Mouse (Mus musculus) midbrain, embryonic 14.5 days (tissue): ENCODE measurements around the gene Notch4. TPM values are rescaled to one million over a fixed set of nuclear protein-coding genes. Genes with fewer than 3 reads are reported as not detected.

Experiments used
- ATAC-seq: fragments of 200-750 bp; cut with Nextera tagmentation; 2 replicates; pipeline ENCODE4 v1.8.0; 2017; ENCODE audit warnings: moderate number of reproducible peaks, moderate library complexity; ENCODE audit not compliant: low FRiP score, low TSS enrichment
- DNase-seq: peaks from one replicate; pipeline ENCODE4 v3.0.0-alpha.2; 2015
- H3K27ac ChIP-seq: fragments of 300-500 bp; sonication (generic); replicated peaks from 2 replicates; pipeline ENCODE4 v1.5.1; 2014; ENCODE audit warnings: mild to moderate bottlenecking, low read depth, low read length, moderate library complexity
- H3K27me3 ChIP-seq: fragments of 300-500 bp; sonication (generic); 2 replicates; pipeline ENCODE4 v1.6.1; 2014; ENCODE audit warnings: low read length, control low read depth, mixed read lengths; ENCODE audit not compliant: control insufficient read depth, insufficient read depth
- H3K36me3 ChIP-seq: fragments of 300-500 bp; sonication (generic); 2 replicates; pipeline ENCODE4 v1.6.1; 2014; ENCODE audit warnings: low read length, control low read depth; ENCODE audit not compliant: control insufficient read depth, insufficient read depth
- H3K4me1 ChIP-seq: fragments of 300-500 bp; sonication (generic); 2 replicates; pipeline ENCODE4 v1.6.1; 2014; ENCODE audit warnings: mild to moderate bottlenecking, antibody characterized with exemption, low read length, control low read depth; ENCODE audit not compliant: control insufficient read depth, insufficient read depth
- H3K4me2 ChIP-seq: fragments of 300-500 bp; sonication (generic); 2 replicates; pipeline ENCODE4 v1.6.1; 2014; ENCODE audit warnings: mild to moderate bottlenecking, low read length, moderate library complexity
- H3K4me3 ChIP-seq: fragments of 300-500 bp; sonication (generic); replicated peaks from 2 replicates; pipeline ENCODE4 v1.5.1; 2014; ENCODE audit warnings: low read depth, low read length
- H3K9ac ChIP-seq: fragments of 300-500 bp; sonication (generic); replicated peaks from 2 replicates; pipeline ENCODE4 v1.6.1; 2014; ENCODE audit warnings: mild to moderate bottlenecking, low read length, moderate library complexity
- H3K9me3 ChIP-seq: fragments of 300-500 bp; sonication (generic); 2 replicates; pipeline ENCODE4 v1.6.1; 2016; ENCODE audit warnings: low read length, control low read depth, mixed read lengths; ENCODE audit not compliant: control insufficient read depth
- WGBS: fragments of 180-500 bp; shearing (Covaris S2); extraction: QIAGEN DNeasy Blood & Tissue Kit; methylation state at CpG from one replicate; pipeline ENCODE4 v1.1.7; 2014; 5-methylcytosine and 5-hydroxymethylcytosine counted together
- polyA plus RNA-seq: library from polyadenylated mRNA; unstranded; fragments of >200 nt; fragmentation: Nextera tagmentation; extraction: Ambion mirVana; gene quantifications from 2 replicates; pipeline ENCODE4 v1.2.1, GENCODE M21; 2014

Notch4 gene
- polyA plus RNA-seq, 1 experiment from 2014 or later: 10.3 TPM

GRCm38 (mm10) chr17:34587423-34587811, 23.3 kb downstream of the Notch4 start:
- peaks cover 43% of the 10 kb centered on the region for H3K4me1 ChIP-seq
- DNase-seq: peak; percentile 99
- H3K27ac ChIP-seq: peak overlapping the region; percentile 99
- H3K4me3 ChIP-seq: peak overlapping the region; percentile 69
- peak overlapping the region; percentile 98 for H3K4me2 ChIP-seq
- H3K27me3 ChIP-seq: no peaks in the 10 kb centered on the region
- under 1% methylated on average over 50 of the region's 50 CpGs for WGBS
- H3K9me3 ChIP-seq: no peaks in the 10 kb centered on the region
- ATAC-seq: peak; percentile 86
- H3K36me3 ChIP-seq: no peaks in the 10 kb centered on the region
- peak overlapping the region; percentile 85 for H3K9ac ChIP-seq

- DNase-seq (no peak), ATAC-seq (no peak)
- H3K4me3 ChIP-seq: peak overlapping the region; percentile 69
- H3K27me3 ChIP-seq: no peaks in the 10 kb centered on the region
- H3K36me3 ChIP-seq: no peaks in the 10 kb centered on the region
- no peaks in the 10 kb centered on the region for H3K9me3 ChIP-seq
- H3K27ac ChIP-seq: peak overlapping the region; percentile 99
- WGBS: 5% methylated on average over 19 of the region's 19 CpGs
- peaks cover 43% of the 10 kb centered on the region for H3K4me1 ChIP-seq
- peak overlapping the region; percentile 98 for H3K4me2 ChIP-seq
- H3K9ac ChIP-seq: peak overlapping the region; percentile 85
Observed at GRCm38 (mm10) chr17:34587814-34588213, 23.7 kb downstream of the Notch4 start.

GRCm38 (mm10) chr17:34588767-34589166, 24.7 kb downstream of the Notch4 start:
- no peak for ATAC-seq
- Histone ChIP-seq H3K4me2 (peak overlapping the region; percentile 5; the same call in 1 of the 2 replicates), H3K4me3 (no peak overlapping the region), H3K36me3 (no peaks in the 10 kb centered on the region), H3K9ac (no peak overlapping the region), H3K27ac (no peak overlapping the region), H3K4me1 (peaks cover 49% of the 10 kb centered on the region), H3K9me3 (no peaks in the 10 kb centered on the region), H3K27me3 (no peaks in the 10 kb centered on the region)
- WGBS: 75% methylated on average over 3 of the region's 3 CpGs
- no peak for DNase-seq

GRCm38 (mm10) chr17:34589206-34589605, 25.1 kb downstream of the Notch4 start:
- WGBS: 47% methylated on average over 7 of the region's 7 CpGs
- DNase-seq (no peak), ATAC-seq (no peak)
- Histone ChIP-seq H3K4me1 (peaks cover 53% of the 10 kb centered on the region), H3K4me2 (no peak overlapping the region), H3K4me3 (no peak overlapping the region), H3K9me3 (no peaks in the 10 kb centered on the region), H3K27ac (no peak overlapping the region), H3K9ac (no peak overlapping the region), H3K27me3 (no peaks in the 10 kb centered on the region), H3K36me3 (no peaks in the 10 kb centered on the region)

GRCm38 (mm10) chr17:34589681-34590101, 25.6 kb downstream of the Notch4 start, which contains the start of gene Gpsm3:
TSS of gene Gpsm3 (plus strand) at chr17:34589806.
- H3K27me3 ChIP-seq: no peaks in the 10 kb centered on the region
- H3K36me3 ChIP-seq: peaks cover 4% of the 10 kb centered on the region
- H3K4me3 ChIP-seq: no peak within 1 kb of the TSS
- WGBS: 29% methylated on average over 7 of the region's 7 CpGs
- DNase-seq (no peak), ATAC-seq (no peak)
- peak within 1 kb of the TSS; percentile 97 for H3K4me2 ChIP-seq
- H3K27ac ChIP-seq: peak within 1 kb of the TSS; percentile 99; the same call in 1 of the 2 replicates
- no peak within 1 kb of the TSS for H3K9ac ChIP-seq
- H3K9me3 ChIP-seq: no peaks in the 10 kb centered on the region
- H3K4me1 ChIP-seq: peaks cover 56% of the 10 kb centered on the region

GRCm38 (mm10) chr17:34590154-34590987, 26.3 kb downstream of the Notch4 start:
- peaks cover 11% of the 10 kb centered on the region for H3K36me3 ChIP-seq
- no peaks in the 10 kb centered on the region for H3K27me3 ChIP-seq
- no peak overlapping the region for H3K9ac ChIP-seq
- no peak for ATAC-seq
- DNase-seq: no peak
- no peaks in the 10 kb centered on the region for H3K9me3 ChIP-seq
- H3K4me3 ChIP-seq: no peak overlapping the region
- H3K4me1 ChIP-seq: peaks cover 55% of the 10 kb centered on the region
- peak overlapping the region; percentile 97 for H3K4me2 ChIP-seq
- 67% methylated on average over 15 of the region's 15 CpGs for WGBS
- peak overlapping the region; percentile 99; the same call in 1 of the 2 replicates for H3K27ac ChIP-seq

- peak within 1 kb of the TSS; percentile 99 for H3K27ac ChIP-seq
- no peaks in the 10 kb centered on the region for H3K27me3 ChIP-seq
- peaks cover 21% of the 10 kb centered on the region for H3K36me3 ChIP-seq
- H3K9me3 ChIP-seq: no peaks in the 10 kb centered on the region
- WGBS: 1% methylated on average over 21 of the region's 21 CpGs
- peak; percentile 7 for ATAC-seq
- peak within 1 kb of the TSS; percentile 80 for H3K4me3 ChIP-seq
- peak; percentile 72 for DNase-seq
- peaks cover 45% of the 10 kb centered on the region for H3K4me1 ChIP-seq
- peak within 1 kb of the TSS; percentile 96 for H3K9ac ChIP-seq
- H3K4me2 ChIP-seq: peak within 1 kb of the TSS; percentile 97
Observed at GRCm38 (mm10) chr17:34591029-34591993, 27.2 kb downstream of the Notch4 start, which contains the start of gene Pbx2. TSS of gene Pbx2 (plus strand) at chr17:34591266.

- H3K36me3 ChIP-seq: peaks cover 25% of the 10 kb centered on the region
- DNase-seq (peak; percentile 95), ATAC-seq (peak; percentile 35)
- H3K4me2 ChIP-seq: peak overlapping the region; percentile 97
- peak overlapping the region; percentile 80 for H3K4me3 ChIP-seq
- peaks cover 43% of the 10 kb centered on the region for H3K4me1 ChIP-seq
- H3K27me3 ChIP-seq: no peaks in the 10 kb centered on the region
- under 1% methylated on average over 31 of the region's 35 CpGs for WGBS
- peak overlapping the region; percentile 99 for H3K27ac ChIP-seq
- H3K9me3 ChIP-seq: no peaks in the 10 kb centered on the region
- H3K9ac ChIP-seq: peak overlapping the region; percentile 96
Observed at GRCm38 (mm10) chr17:34591994-34592375, 27.9 kb downstream of the Notch4 start.
